Mouse (Mus musculus) kidney, postnatal 0 days (tissue): Measurements from ENCODE around the gene Pithd1. TPM values are rescaled to one million over a fixed set of nuclear protein-coding genes. Genes with fewer than 3 reads are reported as not detected.

Experiments used
- ATAC-seq: fragments of 200-750 bp; cut with Nextera tagmentation; replicated peaks from 2 replicates; pipeline ENCODE4 v1.8.0; 2017; ENCODE audit warnings: low read depth, moderate number of reproducible peaks, moderate TSS enrichment, moderate library complexity; ENCODE audit not compliant: low FRiP score
- DNase-seq: peaks from one replicate; pipeline ENCODE4 v3.0.0-alpha.2; 2016; ENCODE audit warnings: low spot score
- H3K27ac ChIP-seq: fragments of 300-500 bp; sonication (generic); 2 replicates; pipeline ENCODE4 v1.5.1; 2014; ENCODE audit warnings: mild to moderate bottlenecking
- H3K27me3 ChIP-seq: fragments of 300-500 bp; sonication (generic); 2 replicates; pipeline ENCODE4 v1.6.1; 2014; ENCODE audit warnings: low read length, mixed read lengths; ENCODE audit not compliant: insufficient read depth
- H3K36me3 ChIP-seq: fragments of 300-500 bp; sonication (generic); 2 replicates; pipeline ENCODE4 v1.6.1; 2014; ENCODE audit warnings: low read length, mixed read lengths; ENCODE audit not compliant: insufficient read depth
- H3K4me1 ChIP-seq: fragments of 300-500 bp; sonication (generic); replicated peaks from 2 replicates; pipeline ENCODE4 v1.6.1; 2014; ENCODE audit warnings: antibody characterized with exemption, low read length, mixed read lengths; ENCODE audit not compliant: insufficient read depth
- H3K4me2 ChIP-seq: fragments of 300-500 bp; sonication (generic); 2 replicates; pipeline ENCODE4 v1.6.1; 2014; ENCODE audit warnings: mild to moderate bottlenecking, low read length, moderate library complexity, mixed read lengths
- H3K4me3 ChIP-seq: fragments of 300-500 bp; sonication (generic); replicated peaks from 2 replicates; pipeline ENCODE4 v1.5.1; 2014; ENCODE audit warnings: low read depth, low read length
- H3K9ac ChIP-seq: fragments of 300-500 bp; sonication (generic); 2 replicates; pipeline ENCODE4 v1.6.1; 2014; ENCODE audit warnings: low read depth, low read length
- H3K9me3 ChIP-seq: fragments of 300-500 bp; sonication (generic); replicated peaks from 2 replicates; pipeline ENCODE4 v1.6.1; 2016; ENCODE audit warnings: low read length, inconsistent platforms, mixed read lengths
- CTCF ChIP-seq: IDR thresholded peaks from 2 replicates; pipeline ENCODE4 v1.5.1; 2016; ENCODE audit warnings: antibody characterized with exemption, low read depth, mild to moderate bottlenecking, moderate library complexity
- WGBS: fragments of 180-500 bp; shearing (Covaris S2); extraction: QIAGEN DNeasy Blood & Tissue Kit; methylation state at CpG from one replicate; pipeline ENCODE4 v1.1.7; 2014; 5-methylcytosine and 5-hydroxymethylcytosine counted together
- polyA plus RNA-seq: library from polyadenylated mRNA; unstranded; fragments of >200 nt; fragmentation: Nextera tagmentation; extraction: Ambion mirVana; gene quantifications from 2 replicates; pipeline ENCODE4 v1.2.1, GENCODE M21; 2015

Gene Pithd1
- polyA plus RNA-seq, 1 experiment from 2014 or later: 49.0 TPM

GRCm38 (mm10) chr4:135968271-135968869, 18.7 kb downstream of the Pithd1 start:
- WGBS: 64% methylated on average over 19 of the region's 19 CpGs
- no peak overlapping the region for H3K9ac ChIP-seq

GRCm38 (mm10) chr4:135967086-135967760, 19.8 kb downstream of the Pithd1 start:
- no peak for TF ChIP-seq CTCF
- Histone ChIP-seq H3K4me2 (no peak overlapping the region), H3K27me3 (no peaks in the 10 kb centered on the region), H3K27ac (no peak overlapping the region), H3K36me3 (peaks cover 37% of the 10 kb centered on the region), H3K4me3 (no peak overlapping the region), H3K9ac (no peak overlapping the region), H3K4me1 (peaks cover 19% of the 10 kb centered on the region), H3K9me3 (no peaks in the 10 kb centered on the region)
- DNase-seq (no peak), ATAC-seq (no peak)
- 88% methylated on average over 18 of the region's 18 CpGs for WGBS

More at GRCm38 (mm10) chr4:135968271-135968869, 18.7 kb downstream of the Pithd1 start:
- ATAC-seq (no peak), DNase-seq (no peak)
- Histone ChIP-seq H3K4me1 (peaks cover 24% of the 10 kb centered on the region), H3K9me3 (no peaks in the 10 kb centered on the region), H3K27ac (no peak overlapping the region), H3K36me3 (peaks cover 37% of the 10 kb centered on the region), H3K27me3 (no peaks in the 10 kb centered on the region), H3K4me2 (no peak overlapping the region), H3K4me3 (no peak overlapping the region)
- TF ChIP-seq CTCF: no peak

- no peak overlapping the region for H3K9ac ChIP-seq
- WGBS: 91% methylated on average over 16 of the region's 16 CpGs
- no peak overlapping the region for H3K4me2 ChIP-seq
- ATAC-seq (no peak), DNase-seq (no peak)
- no peaks in the 10 kb centered on the region for H3K27me3 ChIP-seq
- H3K4me1 ChIP-seq: peaks cover 14% of the 10 kb centered on the region
- no peaks in the 10 kb centered on the region for H3K9me3 ChIP-seq
- no peak for TF ChIP-seq CTCF
- peaks cover 37% of the 10 kb centered on the region for H3K36me3 ChIP-seq
- H3K27ac ChIP-seq: no peak overlapping the region
- no peak overlapping the region for H3K4me3 ChIP-seq
Observed at GRCm38 (mm10) chr4:135966283-135966682, 20.8 kb downstream of the Pithd1 start.

- ATAC-seq (no peak), DNase-seq (no peak)
- H3K9me3 ChIP-seq: no peaks in the 10 kb centered on the region
- H3K27me3 ChIP-seq: no peaks in the 10 kb centered on the region
- peaks cover 8% of the 10 kb centered on the region for H3K4me1 ChIP-seq
- TF ChIP-seq CTCF: no peak
- no peak overlapping the region for H3K4me3 ChIP-seq
- H3K4me2 ChIP-seq: peak overlapping the region; percentile 95; the same call in 1 of the 2 replicates
- no peak overlapping the region for H3K27ac ChIP-seq
- H3K36me3 ChIP-seq: peaks cover 38% of the 10 kb centered on the region
- 76% methylated on average over 9 of the region's 9 CpGs for WGBS
- H3K9ac ChIP-seq: 0 out of 2 replicates have a peak overlapping the region, but pooled peaks have one; percentile 25
Observed at GRCm38 (mm10) chr4:135965113-135965512, 22.0 kb downstream of the Pithd1 start.

- Histone ChIP-seq H3K27ac (peak overlapping the region; percentile 83), H3K9me3 (no peaks in the 10 kb centered on the region), H3K4me1 (peaks cover 8% of the 10 kb centered on the region), H3K4me2 (peak overlapping the region; percentile 95), H3K4me3 (peak overlapping the region; percentile 54), H3K27me3 (no peaks in the 10 kb centered on the region), H3K36me3 (peaks cover 35% of the 10 kb centered on the region), H3K9ac (peak overlapping the region; percentile 72)
- no peak for DNase-seq
- ATAC-seq: peak; percentile 23; the same call in 1 of the 2 replicates
- no peak for TF ChIP-seq CTCF
- WGBS: 1% methylated on average over 12 of the region's 12 CpGs
Observed at GRCm38 (mm10) chr4:135964426-135964825, 22.6 kb downstream of the Pithd1 start.

GRCm38 (mm10) chr4:135963457-135964193, 23.4 kb downstream of the Pithd1 start, which contains the start of gene Gale:
Gene Gale (plus strand): TSS chr4:135963727.
- H3K27me3 ChIP-seq: no peaks in the 10 kb centered on the region
- peak; percentile 89 for ATAC-seq
- H3K36me3 ChIP-seq: peaks cover 34% of the 10 kb centered on the region
- H3K4me2 ChIP-seq: peak within 1 kb of the TSS; percentile 95
- no peak for TF ChIP-seq CTCF
- H3K27ac ChIP-seq: peak within 1 kb of the TSS; percentile 90
- peaks cover 8% of the 10 kb centered on the region for H3K4me1 ChIP-seq
- under 1% methylated on average over 56 of the region's 56 CpGs for WGBS
- H3K4me3 ChIP-seq: peak within 1 kb of the TSS; percentile 54
- peak; percentile 97 for DNase-seq
- H3K9ac ChIP-seq: peak within 1 kb of the TSS; percentile 72
- H3K9me3 ChIP-seq: no peaks in the 10 kb centered on the region
